Mouse (Mus musculus) embryonic fibroblast, embryonic 13.5 days (primary cell): ENCODE measurements around the gene Chuk. TPM values are rescaled to one million over a fixed set of nuclear protein-coding genes. Genes with fewer than 3 reads are reported as not detected.

ENCODE experiments used
- H3K27ac ChIP-seq: 2 replicates; pipeline ENCODE4 v1.5.1; 2012; ENCODE audit warnings: low read length, control low read depth, inconsistent platforms; ENCODE audit not compliant: insufficient read depth
- H3K4me1 ChIP-seq: 2 replicates; pipeline ENCODE4 v1.6.1; 2011; ENCODE audit warnings: low read length; ENCODE audit not compliant: control insufficient read depth, insufficient read depth
- H3K4me3 ChIP-seq: 2 replicates; pipeline ENCODE4 v1.5.1; 2011; ENCODE audit warnings: mild to moderate bottlenecking, control low read depth, low read length; ENCODE audit not compliant: insufficient read depth
- CTCF ChIP-seq: IDR thresholded peaks from 2 replicates; pipeline ENCODE4 v1.5.1; 2011; ENCODE audit warnings: mild to moderate bottlenecking, control low read depth, low read length, moderate library complexity, borderline replicate concordance; ENCODE audit not compliant: insufficient read depth
- POLR2A ChIP-seq: IDR thresholded peaks from 2 replicates; pipeline ENCODE4 v1.6.1; 2011; ENCODE audit warnings: low read depth, mild to moderate bottlenecking, control low read depth, low read length, moderate library complexity
- polyA plus RNA-seq: library from polyadenylated mRNA; stranded (reverse); fragments of >200 nt; gene quantifications from 2 replicates; pipeline ENCODE4 v1.2.4, GENCODE M21; 2011; ENCODE audit warnings: low read depth; ENCODE audit not compliant: missing spikeins, insufficient read length

Chuk gene
- polyA plus RNA-seq, 1 experiment, result 64.4 TPM

DNA sequence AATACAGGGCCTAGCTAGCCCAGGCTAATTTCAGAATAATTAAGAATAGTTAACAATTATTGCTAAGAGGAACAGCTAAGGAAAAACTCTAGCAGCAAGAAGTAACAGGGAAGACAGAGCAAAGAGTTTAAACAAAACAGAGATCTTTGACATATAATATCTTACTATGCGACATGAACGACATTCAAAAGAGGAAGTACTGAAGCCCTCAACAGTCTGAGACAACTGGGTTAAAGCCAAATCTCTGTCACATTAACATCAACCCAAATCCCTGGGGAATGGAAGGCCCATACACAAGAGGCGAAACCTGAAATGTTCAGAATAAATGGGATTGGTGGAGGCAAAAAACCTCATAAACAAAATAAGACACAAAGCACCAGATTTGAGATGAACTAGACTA, 61.4 kb downstream of the Chuk start:
- no peaks in the 10 kb centered on the region for H3K4me1 ChIP-seq
- no peak overlapping the region for H3K27ac ChIP-seq
- no peak overlapping the region for H3K4me3 ChIP-seq
- no peak for TF ChIP-seq CTCF
- no peak for TF ChIP-seq POLR2A

DNA sequence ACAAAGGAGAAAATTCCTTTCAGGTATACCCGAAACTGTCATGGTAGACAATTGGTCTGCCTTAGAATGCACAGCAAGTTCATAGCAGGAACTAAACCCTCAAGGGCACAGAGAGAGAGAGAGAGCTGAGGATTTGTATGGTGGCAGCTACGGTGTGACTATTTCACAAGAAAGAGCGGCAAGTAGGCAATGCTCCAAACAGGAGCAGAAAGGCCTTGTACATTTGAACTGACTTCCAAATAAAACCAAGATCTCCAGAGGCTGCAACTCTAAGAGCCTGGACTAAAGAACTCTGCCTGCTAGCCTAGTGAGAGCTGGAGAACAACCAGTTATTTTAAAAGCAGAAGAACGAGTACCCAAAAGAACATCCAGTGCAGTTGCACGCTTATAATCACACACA, 65.2 kb downstream of the Chuk start:
- TF ChIP-seq POLR2A, result no peak
- TF ChIP-seq CTCF, result no peak

DNA sequence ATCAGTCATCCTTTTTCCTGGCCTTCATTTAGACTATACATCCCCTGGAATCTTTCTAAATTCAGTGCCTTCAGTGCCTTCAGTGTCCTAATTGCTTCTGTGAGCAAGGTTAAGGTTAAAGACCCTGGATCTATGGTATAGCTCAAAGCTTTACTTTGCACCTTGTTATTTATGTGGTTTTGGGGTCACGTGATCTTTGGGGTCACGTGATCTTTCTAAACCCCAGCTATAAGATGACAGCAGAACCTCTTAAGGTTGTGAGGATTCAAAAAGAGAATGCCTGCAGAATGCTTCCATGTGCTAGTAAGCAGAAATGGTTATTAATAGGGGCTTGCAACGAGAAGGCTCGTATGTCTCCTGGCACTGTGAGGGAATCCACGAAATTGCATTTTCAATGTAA, 73.9 kb downstream of the Chuk start:
- H3K4me1 ChIP-seq, result no peaks in the 10 kb centered on the region
- H3K27ac ChIP-seq, result no peak overlapping the region
- TF ChIP-seq CTCF (no peak), POLR2A (no peak)
- H3K4me3 ChIP-seq, result no peak overlapping the region

More for the DNA sequence above, 65.2 kb downstream of the Chuk start:
- Histone ChIP-seq H3K27ac (no peak overlapping the region), H3K4me3 (no peak overlapping the region), H3K4me1 (no peaks in the 10 kb centered on the region)

DNA sequence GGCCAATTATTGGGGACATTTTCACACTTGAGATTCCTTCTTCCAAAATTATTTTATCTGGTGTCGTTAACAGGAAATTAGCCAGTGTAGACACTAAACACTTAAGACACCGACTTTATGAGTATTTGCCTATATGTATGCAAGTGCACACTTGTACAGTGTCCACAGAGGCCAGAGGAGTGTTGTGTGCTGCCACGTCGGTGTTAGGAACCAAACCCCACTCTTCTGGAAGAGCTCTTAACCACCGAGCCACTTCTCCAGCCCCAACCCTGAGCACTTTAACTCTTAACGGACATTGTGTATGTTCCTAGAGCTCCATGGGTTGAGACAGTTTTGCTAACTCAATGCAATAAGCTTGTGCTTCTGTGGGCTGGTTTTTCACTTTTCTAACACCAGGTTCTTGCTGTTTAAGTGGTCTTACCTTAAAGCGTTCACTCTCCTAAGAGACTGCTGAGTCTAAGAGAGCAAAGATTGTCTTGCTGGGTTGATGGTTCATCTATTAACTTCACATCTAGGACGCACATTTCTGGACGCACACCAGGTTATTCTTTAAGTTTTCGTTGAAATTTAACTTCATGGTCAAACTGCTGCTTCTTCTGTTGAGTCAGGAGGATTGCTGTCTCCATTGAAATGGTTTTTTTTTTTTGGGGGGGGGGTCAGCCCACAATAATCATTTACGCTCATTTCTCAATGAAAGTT, 75.1 kb downstream of the Chuk start:
- H3K4me3 ChIP-seq, result no peak overlapping the region
- no peak overlapping the region for H3K27ac ChIP-seq
- H3K4me1 ChIP-seq, result no peaks in the 10 kb centered on the region
- TF ChIP-seq CTCF, result no peak
- no peak for TF ChIP-seq POLR2A

DNA sequence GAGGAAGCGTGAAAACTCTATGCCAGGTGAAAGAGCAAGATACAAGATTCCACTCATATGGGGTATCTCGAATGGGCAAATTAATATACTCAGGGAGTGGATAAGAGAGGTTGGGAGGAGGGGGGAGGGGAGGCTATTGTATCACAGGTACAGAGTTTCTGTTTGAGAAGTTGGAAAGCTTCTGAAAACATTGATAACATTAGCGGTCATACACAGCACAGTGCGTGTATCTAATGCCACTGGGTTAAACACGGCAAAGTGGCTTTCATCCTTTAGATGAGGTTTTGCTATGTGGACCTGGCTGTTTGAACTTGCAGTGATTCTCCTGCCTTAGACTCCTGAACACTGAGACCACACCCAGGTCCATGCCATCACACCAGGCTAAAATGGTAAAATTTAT, 77.3 kb downstream of the Chuk start:
- H3K4me1 ChIP-seq, result no peaks in the 10 kb centered on the region
- H3K4me3 ChIP-seq, result no peak overlapping the region
- no peak for TF ChIP-seq CTCF
- no peak overlapping the region for H3K27ac ChIP-seq

DNA sequence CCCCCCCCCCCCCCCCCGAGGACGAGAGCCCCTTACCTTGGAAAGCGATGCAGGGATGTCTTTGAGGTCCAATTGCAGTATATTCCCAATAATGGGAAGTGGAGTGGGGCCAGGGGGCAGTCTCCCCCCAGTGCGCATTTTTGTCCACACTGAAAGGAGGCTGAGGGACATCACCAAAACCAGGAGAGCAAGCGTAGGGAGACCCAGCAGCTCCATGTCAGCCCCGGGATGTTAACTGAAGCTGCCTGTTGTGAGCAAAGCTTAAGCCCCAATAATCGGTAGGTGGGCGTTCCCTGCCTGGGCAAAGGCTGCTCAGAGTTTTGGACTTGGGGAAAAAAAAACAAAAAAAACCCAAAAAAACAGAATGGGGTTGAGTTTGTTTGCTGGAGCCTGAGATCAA, 78.3 kb downstream of the Chuk start, which contains the start of gene Cyp2c23:
TSS of gene Cyp2c23 (minus strand) at position 237 of the 400 bp plus-strand sequence.
- no peaks in the 10 kb centered on the region for H3K4me1 ChIP-seq
- H3K27ac ChIP-seq, result no peak within 1 kb of the TSS
- TF ChIP-seq POLR2A (no peak), CTCF (no peak)
- no peak within 1 kb of the TSS for H3K4me3 ChIP-seq

DNA sequence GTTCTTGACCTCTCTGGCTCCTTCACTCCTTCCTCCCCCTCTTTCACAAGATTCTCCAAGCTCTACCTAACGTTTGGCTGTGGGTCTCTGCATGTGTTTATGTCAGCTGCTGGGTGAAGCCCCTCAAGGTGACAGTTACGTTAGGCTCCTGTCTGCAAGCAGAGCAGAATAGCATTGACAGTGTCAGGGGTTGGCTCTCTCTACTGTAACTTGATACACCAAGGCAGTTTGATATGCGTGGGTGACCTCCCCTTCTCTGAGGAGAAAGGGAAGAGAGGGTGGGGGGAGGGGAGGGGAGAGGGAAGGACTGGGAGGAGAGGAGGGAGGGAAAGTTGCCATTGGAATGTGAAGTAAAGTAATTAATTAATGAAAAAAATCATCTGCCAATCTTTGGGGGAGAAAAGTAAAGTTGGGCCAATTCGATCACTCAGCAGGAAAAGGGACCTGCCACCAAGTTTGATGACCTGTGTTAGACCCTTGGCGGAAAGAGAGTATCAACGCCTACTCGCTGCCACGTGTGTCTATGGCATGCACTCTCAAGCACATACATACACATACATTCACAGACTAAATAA, 80.2 kb downstream of the Chuk start:
- H3K4me1 ChIP-seq, result no peaks in the 10 kb centered on the region
- no peak overlapping the region for H3K27ac ChIP-seq
- TF ChIP-seq CTCF (no peak), POLR2A (no peak)
- no peak overlapping the region for H3K4me3 ChIP-seq

DNA sequence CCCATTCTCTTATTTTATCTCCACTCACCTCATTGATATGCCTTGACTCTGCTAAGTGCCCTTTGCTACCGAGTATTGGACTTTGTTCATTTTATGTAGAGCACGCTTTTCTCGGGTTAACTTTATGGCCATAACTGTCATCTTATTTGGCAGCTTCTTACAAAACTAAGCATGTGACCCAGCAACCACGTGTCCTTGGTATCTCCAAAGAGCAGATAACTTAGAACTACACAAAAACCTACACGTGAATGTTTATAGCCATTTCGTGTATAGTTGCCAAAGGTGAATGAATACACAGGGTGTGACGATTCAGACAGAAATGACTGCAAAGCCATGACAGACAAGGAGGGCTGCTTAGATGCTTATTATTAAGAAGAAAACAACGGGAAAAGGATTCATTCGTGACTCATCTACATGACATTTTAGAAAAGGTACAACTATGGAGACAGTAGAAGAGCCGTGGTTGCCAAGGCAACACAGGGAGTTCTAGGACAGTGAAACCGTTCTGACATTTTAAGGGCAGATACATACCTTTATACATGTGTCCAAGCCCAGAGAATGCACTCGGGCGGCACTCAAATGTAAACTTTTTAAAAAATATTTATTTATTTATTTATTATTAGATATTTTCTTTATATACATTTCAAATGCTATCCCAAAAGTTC, 82.2 kb downstream of the Chuk start:
- TF ChIP-seq CTCF, result no peak
- TF ChIP-seq POLR2A, result no peak
- no peak overlapping the region for H3K27ac ChIP-seq

More for the DNA sequence above, 82.2 kb downstream of the Chuk start:
- H3K4me3 ChIP-seq, result no peak overlapping the region
- no peaks in the 10 kb centered on the region for H3K4me1 ChIP-seq

Other genes with a start within 250 kb of the Chuk start
- gene Dnmbp, start 167.3 kb downstream of the Chuk start, polyA plus RNA-seq, result 12.1 and 13.3 TPM in 2 replicates
- not detected in 2 replicates for gene Cpn1, start 120.9 kb downstream of the Chuk start, polyA plus RNA-seq
- not detected in 2 replicates for gene Cyp2c23, start 78.3 kb downstream of the Chuk start, polyA plus RNA-seq
- 38.6 and 49.2 TPM in 2 replicates for gene Erlin1, start 37.7 kb downstream of the Chuk start, polyA plus RNA-seq
- 18.0 and 18.9 TPM in 2 replicates for gene Cwf19l1, start 28.4 kb upstream of the Chuk start, polyA plus RNA-seq
- gene Bloc1s2, start 39.0 kb upstream of the Chuk start, polyA plus RNA-seq, result 58.1 and 70.9 TPM in 2 replicates
- not detected in 2 replicates for gene Pkd2l1, start 85.0 kb upstream of the Chuk start, polyA plus RNA-seq
- 0.17 and 0.23 TPM in 2 replicates for gene Scd3, start 95.8 kb upstream of the Chuk start, polyA plus RNA-seq
- gene Scd2, start 186.2 kb upstream of the Chuk start, polyA plus RNA-seq, result 442 and 478 TPM in 2 replicates
- 0.35 and 0.72 TPM in 2 replicates for gene Scd4, start 225.6 kb upstream of the Chuk start, polyA plus RNA-seq